Mouse (Mus musculus): ENCODE data around the gene Rnf11. TPM values are rescaled to one million over a fixed set of nuclear protein-coding genes. Genes with fewer than 3 reads are reported as not detected.

The Rnf11 gene
- 37.5 and 42.0 TPM in 2 replicates for polyA plus RNA-seq (2015; fragmentation: Nextera tagmentation; extraction: Ambion mirVana)

DNA sequence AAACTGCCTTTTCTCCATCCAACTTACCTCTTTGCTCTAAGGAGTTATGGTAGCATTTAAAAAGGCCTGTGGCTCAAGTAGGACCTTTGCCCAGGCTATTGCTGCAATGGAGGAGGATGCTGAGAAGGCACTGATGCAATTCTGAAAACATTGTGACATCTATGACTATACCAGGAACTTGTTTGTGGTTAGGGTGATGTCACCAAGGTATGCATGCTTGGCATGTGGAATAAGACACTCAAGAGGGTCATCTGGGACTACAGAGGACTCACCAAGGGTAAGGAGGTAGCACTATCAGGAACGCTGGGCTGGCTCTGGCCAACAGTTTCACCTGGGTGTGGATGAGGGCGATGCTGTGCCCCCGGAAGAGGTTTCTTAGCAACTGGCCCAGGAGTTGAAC, at the start of gene Rnf11:
Rnf11 (minus strand) TSS at position 108 of the 400 bp plus-strand sequence.

GRCm38 (mm10) chr4:109531111-109531510, 46.6 kb upstream of the Rnf11 start, which contains the start of gene 4930522H14Rik:
TSS of gene 4930522H14Rik (minus strand) at chr4:109531297.

GRCm38 (mm10) chr4:109406486-109407175, 77.9 kb downstream of the Rnf11 start, which contains the start of gene Ttc39a:
TSS of gene Ttc39a (plus strand) at chr4:109406623.

Other genes with a start within 250 kb of the Rnf11 start
- 26.4 and 32.5 TPM in 2 replicates for gene Eps15, start 204.5 kb downstream of the Rnf11 start, polyA plus RNA-seq (2015; fragmentation: Nextera tagmentation; extraction: Ambion mirVana)
- 12.1 and 13.6 TPM in 2 replicates for gene Ttc39a, start 78.1 kb downstream of the Rnf11 start, polyA plus RNA-seq (2015; fragmentation: Nextera tagmentation; extraction: Ambion mirVana)
- gene 4930522H14Rik, start 46.6 kb upstream of the Rnf11 start, polyA plus RNA-seq (2015; fragmentation: Nextera tagmentation; extraction: Ambion mirVana): not detected in 2 replicates
- gene Cdkn2c, start 182.5 kb upstream of the Rnf11 start, polyA plus RNA-seq (2015; fragmentation: Nextera tagmentation; extraction: Ambion mirVana): 6.7 and 8.7 TPM in 2 replicates
- 16.1 and 19.8 TPM in 2 replicates for gene Faf1, start 191.9 kb upstream of the Rnf11 start, polyA plus RNA-seq (2015; fragmentation: Nextera tagmentation; extraction: Ambion mirVana)

All from urinary bladder, postnatal 0 days (tissue).